Mouse (Mus musculus) NIH3T3 (cell line): ENCODE measurements around the gene Tpm1.

ENCODE experiments used
- DNase-seq: peaks from one replicate; pipeline ENCODE4 v3.0.0-alpha.2; 2012; ENCODE audit warnings: low read depth

The Tpm1 gene

DNA sequence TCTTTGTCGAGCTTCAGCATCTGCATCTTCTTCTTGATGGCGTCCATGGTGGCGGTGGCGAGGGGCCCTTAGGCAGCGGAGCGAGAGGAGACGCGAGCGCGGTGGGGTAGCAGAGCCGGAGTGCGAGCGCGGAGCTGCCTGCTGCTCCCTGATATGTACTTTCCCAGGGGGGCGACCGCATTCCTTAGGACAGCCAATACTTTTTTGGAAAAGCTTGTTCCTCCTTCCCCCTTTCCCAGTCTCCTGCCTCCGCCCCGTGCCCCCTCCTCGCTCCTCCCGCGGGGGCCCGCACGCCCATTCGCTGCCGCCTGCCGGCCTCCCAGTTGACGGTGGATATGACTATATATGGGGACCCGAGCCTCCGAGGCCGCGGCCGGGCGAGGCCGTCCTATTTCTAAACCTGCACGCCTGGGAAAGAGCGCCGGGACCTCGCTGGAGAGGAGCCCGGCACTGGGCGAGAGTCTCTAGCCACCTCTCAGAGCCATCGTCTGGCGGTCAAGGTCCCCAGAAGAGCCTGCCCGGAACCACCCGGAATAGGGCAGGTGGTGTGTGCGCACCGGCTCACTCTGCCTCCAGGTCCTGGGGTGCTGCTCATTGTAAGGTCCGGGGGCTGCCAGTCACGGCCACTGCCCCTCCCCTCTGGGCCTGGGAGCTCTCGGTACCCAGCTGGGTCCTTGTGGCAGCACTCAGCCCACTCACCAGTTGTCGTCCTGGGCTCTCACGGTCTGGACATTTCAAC is at the start of gene Tpm1:
Gene Tpm1, minus strand, starts transcription at position 321 of the 739 bp plus-strand sequence.
- DNase-seq = peak; percentile 94

- no peak for DNase-seq
Observed at GRCm38 (mm10) chr9:67094371-67094770, 45.2 kb upstream of the Tpm1 start.

DNA sequence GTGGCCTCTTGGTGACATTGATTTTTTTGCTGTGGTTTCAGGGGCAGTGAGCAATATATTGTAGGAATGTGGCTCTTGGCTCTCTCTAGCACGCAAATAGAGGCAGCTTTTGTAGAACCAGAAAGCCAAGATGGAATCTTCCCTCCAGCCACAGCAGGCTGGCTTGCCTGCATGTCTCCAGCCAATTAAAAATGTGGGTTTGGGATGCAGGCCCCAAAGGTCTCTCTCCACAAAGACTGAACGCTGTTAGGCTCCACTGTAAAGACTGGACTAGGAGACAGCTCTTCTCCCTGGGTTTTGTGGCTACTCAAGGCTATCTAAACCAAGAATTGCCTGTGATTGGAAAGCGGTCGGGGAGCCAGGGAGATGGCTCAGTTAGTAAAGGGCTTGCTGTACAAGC is 43.0 kb upstream of the Tpm1 start:
- DNase-seq = no peak

GRCm38 (mm10) chr9:67091598-67091997 is 42.4 kb upstream of the Tpm1 start:
- DNase-seq = no peak

DNA sequence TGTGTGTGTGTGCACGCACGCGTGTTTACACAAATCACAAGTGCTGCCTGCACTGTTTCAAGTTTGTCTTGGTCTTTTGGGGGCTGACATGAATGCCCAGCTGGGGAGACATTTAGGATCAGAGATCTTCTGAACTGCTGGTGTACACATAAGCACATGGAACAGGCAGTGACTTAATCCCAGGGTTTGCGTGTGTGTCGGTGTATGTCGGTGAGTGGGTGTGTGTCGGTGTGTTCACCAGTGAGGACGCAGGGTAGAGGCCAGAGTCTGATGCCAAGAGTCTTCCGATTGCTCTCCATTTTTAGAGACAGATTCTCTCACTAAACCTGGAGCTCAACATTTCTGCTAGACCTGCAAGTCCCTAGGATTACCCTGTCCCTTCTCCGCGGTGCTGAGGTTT is 41.9 kb upstream of the Tpm1 start:
- no peak for DNase-seq

- no peak for DNase-seq
Observed at GRCm38 (mm10) chr9:67090633-67091045, 41.4 kb upstream of the Tpm1 start.

- DNase-seq = peak; percentile 55
Observed at GRCm38 (mm10) chr9:67089167-67089566, 40.0 kb upstream of the Tpm1 start.

GRCm38 (mm10) chr9:67083801-67084200 is 34.6 kb upstream of the Tpm1 start:
- no peak for DNase-seq

GRCm38 (mm10) chr9:67081688-67082087 is 32.5 kb upstream of the Tpm1 start:
- DNase-seq = peak; percentile 85

GRCm38 (mm10) chr9:67077658-67078319 is 28.6 kb upstream of the Tpm1 start:
- DNase-seq = peak; percentile 17

GRCm38 (mm10) chr9:67077266-67077657 is 28.1 kb upstream of the Tpm1 start:
- peak; percentile 37 for DNase-seq

GRCm38 (mm10) chr9:67072182-67072581 is 23.0 kb upstream of the Tpm1 start:
- DNase-seq = no peak

- peak; percentile 55 for DNase-seq
Observed at GRCm38 (mm10) chr9:67071596-67071995, 22.4 kb upstream of the Tpm1 start.

DNA sequence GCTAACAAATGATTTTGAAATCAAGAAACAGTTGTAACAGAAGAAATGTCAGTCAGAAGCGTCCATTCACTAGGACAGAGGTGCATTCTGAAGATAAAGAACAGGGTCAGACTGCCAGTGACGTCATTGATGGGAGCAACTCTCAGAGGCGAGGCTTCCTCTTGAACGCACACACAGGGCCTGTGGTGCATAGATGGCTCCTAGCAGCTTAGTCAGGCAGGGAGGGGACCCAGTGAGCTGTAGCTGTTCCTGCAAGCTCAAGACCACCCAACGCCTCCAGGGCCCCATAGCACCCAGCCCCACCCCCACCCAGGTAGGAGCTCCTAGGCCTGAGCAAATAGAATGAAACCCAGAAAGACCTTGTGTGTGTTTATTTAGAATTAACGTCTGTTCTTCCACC is 21.9 kb upstream of the Tpm1 start:
- DNase-seq = no peak

DNA sequence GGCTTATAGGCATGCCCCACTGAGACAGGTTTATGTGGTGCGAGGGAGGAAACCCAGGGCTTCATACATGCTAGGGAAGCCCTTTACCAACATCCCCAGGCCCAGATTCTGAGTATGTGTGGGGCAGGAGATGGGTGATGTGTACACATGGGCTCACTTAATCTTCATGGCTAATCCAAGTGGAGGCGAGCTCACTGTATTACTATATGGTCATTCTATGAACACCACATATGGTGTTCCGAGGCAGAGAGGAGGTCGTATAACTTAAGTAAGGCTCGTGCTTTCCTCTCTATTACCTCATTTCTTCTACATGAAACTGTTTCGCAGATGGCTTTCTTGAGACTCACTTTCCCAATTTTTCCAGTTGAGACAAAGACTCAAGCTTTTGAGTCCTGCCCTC is 17.4 kb upstream of the Tpm1 start:
- DNase-seq = no peak

DNA sequence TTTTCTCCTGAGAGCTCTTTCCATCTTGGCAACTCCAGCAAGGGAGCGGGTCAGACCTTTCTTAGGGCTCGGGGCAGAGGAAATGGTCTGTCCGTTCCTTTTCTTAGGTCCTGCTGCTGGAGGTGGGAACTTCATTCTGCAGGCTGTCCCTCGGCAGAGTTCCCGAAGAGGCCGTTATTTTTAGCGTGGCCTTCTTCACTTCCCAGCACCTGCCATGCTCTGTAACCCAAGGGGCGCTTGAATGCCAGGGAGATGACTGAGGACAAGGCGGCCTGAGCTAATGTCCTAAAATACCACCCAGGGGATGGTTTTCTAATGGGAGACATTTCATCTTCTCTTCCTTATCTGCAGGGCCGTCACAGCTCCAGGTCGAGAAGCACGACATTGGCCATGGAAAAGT is 10.5 kb upstream of the Tpm1 start:
- DNase-seq = no peak

DNA sequence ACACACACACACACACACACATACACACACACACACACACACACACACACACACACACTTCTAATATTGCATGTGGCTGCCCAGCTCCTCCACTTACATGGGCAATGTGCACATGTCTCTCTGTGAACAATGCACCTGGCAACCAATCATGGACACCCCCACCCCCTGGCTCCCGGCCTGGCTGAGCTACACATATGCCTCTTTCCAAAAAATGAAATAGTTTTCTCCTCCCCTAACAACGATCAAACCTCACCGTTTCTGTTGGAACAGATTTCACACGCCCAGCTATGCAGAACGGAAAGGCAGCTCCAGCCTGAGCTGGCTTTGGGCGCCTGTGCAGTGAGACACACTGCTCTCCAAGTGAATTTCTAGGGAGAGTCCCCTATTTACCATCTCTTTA is 9.2 kb upstream of the Tpm1 start:
- no peak for DNase-seq

GRCm38 (mm10) chr9:67050736-67051337 is 1.6 kb upstream of the Tpm1 start:
- DNase-seq = no peak

- DNase-seq = no peak
Observed at GRCm38 (mm10) chr9:67049836-67050235, 630 bp upstream of the Tpm1 start.

- peak; percentile 37 for DNase-seq
Observed at GRCm38 (mm10) chr9:67048483-67049085, 622 bp downstream of the Tpm1 start.

GRCm38 (mm10) chr9:67047606-67048482 is 1.4 kb downstream of the Tpm1 start:
- DNase-seq = peak; percentile 53
